Mouse (Mus musculus): Measurements from ENCODE around the gene Fzd1. TPM values are rescaled to one million over a fixed set of nuclear protein-coding genes. Genes with fewer than 3 reads are reported as not detected.

Fzd1 gene
- 10 to 100 TPM; 12.9 to 13.2 TPM for total RNA-seq (2021)
- long read RNA-seq, experiment 1, full-length matches to known transcripts, result 25 of 25 reads
- long read RNA-seq, experiment 1, partial matches to known transcripts, result 0 of 25 reads
- long read RNA-seq, experiment 1, other reads (novel, unspliced or antisense), result 0 of 25 reads
- long read RNA-seq, experiment 2, full-length matches to known transcripts, result 7 of 7 reads
- long read RNA-seq, experiment 2, partial matches to known transcripts, result 0 of 7 reads
- long read RNA-seq, experiment 2, other reads (novel, unspliced or antisense), result 0 of 7 reads

DNA sequence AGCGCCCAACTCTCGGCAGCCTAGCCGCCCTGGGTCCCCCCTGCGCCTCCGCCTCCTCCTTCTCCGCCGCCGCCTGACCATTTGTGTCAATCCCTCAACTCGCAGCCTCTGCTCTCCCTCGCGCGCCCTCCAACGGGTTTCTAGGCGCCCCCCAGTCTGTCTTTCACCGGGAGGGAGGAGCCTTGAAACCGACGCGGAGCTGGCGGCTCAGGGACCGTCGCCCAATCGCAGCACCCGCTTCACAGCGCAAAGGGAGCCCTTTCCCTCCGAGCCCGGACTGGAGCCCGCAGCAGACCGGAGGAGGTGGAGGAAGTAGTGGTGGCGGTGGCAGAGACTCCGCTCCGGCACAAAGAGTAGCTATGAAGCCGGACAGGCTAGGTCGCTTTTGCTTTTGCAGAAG lies at the start of gene Fzd1:
TSS of gene Fzd1 (minus strand) at position 134 of the 400 bp plus-strand sequence.
- peak; percentile 77 to 89 for DNase-seq (ENCODE audit: low spot score in 2 of 2)

DNA sequence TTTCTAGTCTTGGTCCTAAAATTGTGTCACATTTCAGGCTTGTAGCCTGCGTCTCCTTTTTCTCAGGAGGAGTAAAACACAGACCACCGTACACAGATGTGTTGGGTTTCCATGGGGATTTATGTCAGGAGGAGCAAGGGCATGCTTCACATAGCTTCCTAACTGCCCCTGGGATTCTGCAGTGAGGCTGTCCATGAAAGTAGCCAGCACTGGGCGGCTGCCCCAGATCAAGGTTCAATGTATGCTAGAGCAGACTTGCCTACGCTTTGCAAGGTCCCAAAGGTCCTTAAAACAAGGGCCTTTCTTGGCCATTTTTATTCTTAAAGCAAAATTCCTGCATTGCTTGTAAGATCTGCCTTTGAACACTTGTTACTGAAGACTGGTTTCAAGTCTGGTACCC lies 47.4 kb upstream of the Fzd1 start:
- DNase-seq (ENCODE audit: low spot score in 2 of 2), result no peak

DNA sequence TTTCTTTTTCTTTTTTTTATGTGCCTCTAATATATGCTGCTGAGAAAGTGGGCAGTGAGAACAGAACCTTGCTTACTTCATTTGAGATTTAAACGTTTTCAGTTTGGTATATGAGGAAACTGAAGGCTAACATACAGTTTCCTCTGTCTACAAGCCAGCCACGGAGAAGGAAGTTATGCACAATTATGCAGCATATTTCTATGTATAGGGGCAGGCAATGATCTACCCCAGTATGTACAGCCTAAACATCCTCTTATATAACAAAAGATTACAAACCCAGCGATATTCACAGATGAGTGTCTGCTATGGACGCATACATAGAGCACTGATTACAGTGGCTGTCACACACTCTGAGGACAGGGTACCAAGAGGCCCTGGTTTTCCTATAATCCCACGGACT lies 45.9 kb upstream of the Fzd1 start:
- DNase-seq (ENCODE audit: low spot score in 2 of 2), result no peak

DNA sequence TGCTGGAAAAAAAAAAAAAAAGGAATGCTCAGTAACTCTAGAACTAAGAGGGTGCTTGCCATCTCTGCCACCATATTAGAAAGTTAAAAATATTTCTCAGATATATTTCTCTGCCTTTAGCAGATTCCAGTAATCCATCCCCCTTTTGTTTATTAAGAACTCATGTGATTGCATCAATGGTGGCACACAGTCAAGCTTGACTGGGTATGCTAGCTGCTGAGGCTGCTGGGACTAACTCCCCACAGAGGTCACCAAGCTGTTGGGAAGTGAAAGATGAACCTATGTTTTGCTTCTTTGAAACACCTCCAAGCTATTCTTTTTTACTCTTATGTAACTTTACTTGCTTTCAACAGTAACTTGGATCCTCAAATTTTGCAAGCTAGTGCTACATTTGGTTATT lies 44.1 kb upstream of the Fzd1 start:
- DNase-seq (ENCODE audit: low spot score in 2 of 2), result no peak

DNA sequence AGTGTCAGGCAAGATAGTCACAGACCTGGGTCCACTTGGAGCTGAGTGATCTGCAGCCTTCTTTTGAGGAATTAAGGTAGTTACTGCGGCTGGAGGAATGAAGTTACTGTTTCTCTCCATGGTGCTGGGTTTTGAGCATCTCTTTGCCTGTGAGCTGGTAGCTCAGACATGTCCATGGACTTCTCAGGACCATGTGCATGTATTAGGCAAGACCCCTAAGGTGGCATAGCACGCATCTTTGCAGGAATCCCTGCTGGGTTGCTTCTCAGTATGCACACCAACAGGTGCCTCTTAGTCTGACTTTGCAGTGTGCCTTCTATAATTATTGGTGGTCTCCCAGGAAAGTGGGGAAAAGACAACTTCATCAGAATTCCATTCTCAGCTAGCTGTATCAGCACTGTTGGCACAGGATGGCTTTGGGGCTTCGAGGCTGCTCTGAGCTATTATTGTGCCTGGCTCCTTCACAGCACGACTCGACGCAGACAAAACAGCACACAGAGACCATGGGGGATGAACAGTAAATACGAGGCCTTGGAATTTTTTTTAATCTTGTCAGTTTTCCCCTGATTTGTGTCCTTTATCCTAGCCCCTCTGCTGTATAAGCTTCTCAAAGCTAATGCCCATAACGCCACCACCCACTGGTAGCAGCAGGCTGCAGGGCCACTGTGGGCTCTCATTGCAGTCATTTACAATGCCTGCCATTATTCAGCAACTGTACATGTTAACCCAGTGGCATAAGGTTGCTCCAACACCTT lies 43.4 kb upstream of the Fzd1 start:
- no peak for DNase-seq (ENCODE audit: low spot score in 2 of 2)

DNA sequence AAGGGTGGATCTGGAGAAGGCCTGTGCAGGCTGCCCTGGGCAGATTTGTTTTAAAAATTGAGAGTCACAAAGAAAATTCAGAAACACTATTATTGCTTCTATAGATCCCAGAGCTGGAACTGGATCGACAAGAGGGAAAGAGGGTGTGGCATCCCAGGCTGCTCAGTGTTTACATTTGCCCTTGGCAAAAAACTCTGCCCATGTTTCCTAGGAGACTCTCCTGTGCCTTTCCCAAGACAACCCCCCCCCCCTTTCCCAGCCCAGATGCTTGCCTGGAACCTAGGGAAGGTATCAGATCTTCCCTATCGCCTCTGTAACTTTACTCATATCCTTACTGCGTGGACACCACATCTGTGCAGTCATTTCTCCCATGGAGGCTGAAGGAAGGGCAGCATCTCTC lies 33.4 kb upstream of the Fzd1 start:
- no peak for DNase-seq (ENCODE audit: low spot score in 2 of 2)

DNA sequence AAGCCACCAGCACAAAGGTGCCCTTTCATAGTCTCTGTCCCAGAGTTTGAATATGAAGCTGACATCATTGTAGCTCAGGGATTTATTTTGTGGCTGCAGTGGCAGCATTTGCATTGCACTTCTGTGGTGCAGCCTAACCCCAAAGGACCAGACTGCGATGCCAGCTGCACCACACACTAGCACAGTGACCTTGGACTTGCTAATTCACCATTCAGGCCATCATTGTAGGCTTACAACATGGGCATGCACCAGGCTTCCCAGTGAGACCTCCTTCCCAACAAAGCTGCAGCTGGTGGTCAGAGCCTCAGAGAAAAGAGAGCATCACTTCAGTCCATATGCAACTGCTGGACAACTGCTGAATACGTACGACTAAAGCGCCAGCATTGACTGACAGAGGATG lies 32.4 kb upstream of the Fzd1 start:
- no peak for DNase-seq (ENCODE audit: low spot score in 2 of 2)

DNA sequence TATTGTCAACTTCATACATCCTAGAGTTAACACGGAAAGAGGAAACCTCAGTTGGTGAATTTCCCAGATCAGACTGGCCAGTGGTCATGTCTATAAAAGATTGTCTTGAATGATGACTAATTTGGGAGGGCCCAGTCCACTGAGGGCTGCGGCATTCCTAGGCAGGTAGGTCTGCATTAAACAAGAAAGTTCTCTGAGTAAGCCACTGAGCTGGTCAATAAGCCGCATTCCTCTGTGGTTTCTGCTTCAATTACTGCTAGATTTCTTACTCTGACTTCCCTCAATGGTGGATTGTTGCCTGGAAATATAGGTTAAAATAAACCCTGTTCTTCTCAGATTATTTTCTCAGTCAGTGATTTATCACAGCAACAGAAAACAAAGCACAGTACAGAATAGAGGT lies 30.6 kb upstream of the Fzd1 start:
- no peak for DNase-seq (ENCODE audit: low spot score in 2 of 2)

DNA sequence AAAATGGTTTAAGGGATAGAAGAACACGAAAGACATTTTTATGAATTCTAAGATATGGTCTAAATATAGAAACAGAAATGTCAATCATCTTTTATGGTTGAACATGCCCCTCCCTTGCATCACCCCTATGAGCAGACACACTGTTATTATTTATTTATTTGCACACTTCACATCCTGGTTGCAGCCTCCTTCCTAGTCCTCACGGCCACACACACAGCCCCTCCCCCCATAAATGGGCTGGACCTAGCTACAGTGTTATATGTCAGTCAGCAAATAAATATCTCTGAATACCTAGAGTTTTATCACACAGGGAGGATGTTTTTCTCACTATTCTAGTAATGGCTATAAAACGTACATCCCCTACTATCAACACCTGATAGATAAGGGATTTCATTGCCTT lies 29.0 kb upstream of the Fzd1 start:
- no peak for DNase-seq (ENCODE audit: low spot score in 2 of 2)

DNA sequence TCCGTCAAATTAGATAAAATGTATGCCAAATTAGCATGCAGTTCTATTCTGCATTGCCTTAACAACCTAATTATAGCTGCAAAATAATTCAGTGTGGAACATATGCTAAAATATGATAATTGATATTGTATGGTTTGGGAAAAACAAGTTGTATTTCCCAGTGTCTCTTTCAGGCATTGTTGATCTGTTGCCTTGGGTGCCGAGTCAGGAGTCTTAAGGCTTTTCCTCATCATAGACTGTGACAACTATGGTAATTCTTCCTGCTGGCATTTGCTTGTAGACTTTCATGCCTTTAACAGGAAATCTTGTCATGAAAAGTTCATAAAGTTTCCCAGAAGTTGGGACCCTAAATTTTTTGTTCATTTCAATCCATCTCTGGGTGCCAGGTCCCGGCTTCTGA lies 20.4 kb upstream of the Fzd1 start:
- no peak for DNase-seq (ENCODE audit: low spot score in 2 of 2)

DNA sequence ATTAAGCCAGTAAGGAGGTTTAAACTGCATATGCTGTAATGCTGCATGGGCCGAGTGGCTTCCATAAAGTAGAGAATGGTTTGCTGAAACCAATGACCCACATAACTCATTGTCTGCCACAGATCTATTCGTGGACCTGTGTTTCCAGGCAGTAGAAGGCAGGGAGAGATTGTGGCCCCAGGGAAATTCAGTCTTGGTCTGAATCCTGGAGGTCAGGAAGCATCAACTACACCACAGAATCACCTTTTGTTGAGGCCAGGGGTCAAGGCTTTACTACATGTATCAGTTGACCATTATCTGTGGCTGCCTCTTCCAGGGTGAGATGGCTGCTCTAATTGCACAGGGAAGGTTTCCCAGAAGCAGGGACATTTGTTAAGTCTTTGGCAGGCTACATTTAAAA lies 18.7 kb upstream of the Fzd1 start:
- no peak for DNase-seq (ENCODE audit: low spot score in 2 of 2)

DNA sequence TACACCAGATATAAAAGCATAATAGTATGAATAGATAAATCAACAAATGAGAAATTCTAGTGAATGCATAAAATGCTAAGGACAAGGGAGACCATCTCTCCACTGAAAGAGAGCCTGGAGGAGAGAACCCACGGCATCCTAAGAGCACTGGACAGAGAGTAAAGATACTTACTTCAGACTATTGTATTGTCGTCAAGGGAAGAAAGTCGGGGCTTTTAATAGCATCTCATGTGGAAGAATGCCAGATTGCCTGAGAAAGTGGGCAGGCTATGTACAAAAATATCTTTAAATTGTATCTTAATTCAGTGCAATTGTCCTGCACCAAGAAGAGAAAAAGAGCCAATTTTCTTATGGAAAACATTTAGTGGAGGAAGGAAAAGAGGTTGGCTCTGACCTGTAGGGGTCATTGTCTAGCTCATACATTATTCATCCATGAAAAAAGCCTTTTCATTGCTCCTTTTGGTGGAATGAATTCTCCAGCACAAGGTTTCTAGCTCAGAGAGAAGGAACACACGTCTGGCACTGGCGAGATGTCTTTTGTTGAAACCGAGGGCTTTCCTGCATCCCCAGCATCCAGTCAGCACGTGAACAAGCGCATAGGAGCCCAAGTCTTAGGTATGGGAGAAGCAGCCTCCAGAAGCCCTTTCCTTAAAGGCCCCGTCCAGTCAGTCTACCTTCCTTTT lies 15.4 kb upstream of the Fzd1 start:
- DNase-seq (ENCODE audit: low spot score in 2 of 2), result no peak

DNA sequence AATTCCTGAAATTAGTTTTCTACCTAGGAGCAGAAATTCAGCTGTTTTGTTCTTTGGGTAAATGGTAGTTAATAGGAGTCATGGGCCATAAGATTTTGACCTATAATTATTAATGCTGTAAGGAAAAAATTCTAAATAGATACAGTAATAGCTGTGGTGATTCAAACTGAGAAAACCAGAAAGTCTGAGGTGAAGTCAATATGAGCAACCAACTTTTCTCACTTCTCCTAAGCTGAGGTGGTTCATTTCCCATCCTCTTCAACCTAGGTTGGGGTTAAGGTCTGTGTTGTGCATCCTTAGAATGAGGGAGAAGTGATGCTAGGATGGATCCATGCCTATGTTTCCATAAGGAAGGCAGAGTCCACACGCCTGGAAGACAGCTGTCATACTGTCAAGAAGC lies 12.8 kb upstream of the Fzd1 start:
- DNase-seq (ENCODE audit: low spot score in 2 of 2), result no peak

DNA sequence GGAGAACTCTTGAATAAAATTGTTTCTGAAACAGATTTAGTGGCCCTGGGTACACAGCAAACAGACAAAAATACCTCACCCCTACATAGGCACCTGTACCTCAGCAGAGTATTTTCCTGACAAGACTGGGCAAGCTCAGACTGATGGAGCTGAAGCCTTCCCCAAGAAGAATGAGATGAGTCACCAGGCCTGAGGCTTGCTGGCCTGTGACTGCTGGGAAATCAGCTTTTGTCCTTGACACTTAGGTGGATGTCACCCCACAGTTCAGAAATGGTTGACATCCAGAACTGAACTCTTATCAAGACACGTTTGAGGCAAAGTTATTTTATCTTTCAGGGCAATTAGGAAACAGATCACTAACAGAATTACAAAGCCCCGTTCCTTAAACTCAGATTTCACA lies 10.1 kb upstream of the Fzd1 start:
- no peak for DNase-seq (ENCODE audit: low spot score in 2 of 2)

DNA sequence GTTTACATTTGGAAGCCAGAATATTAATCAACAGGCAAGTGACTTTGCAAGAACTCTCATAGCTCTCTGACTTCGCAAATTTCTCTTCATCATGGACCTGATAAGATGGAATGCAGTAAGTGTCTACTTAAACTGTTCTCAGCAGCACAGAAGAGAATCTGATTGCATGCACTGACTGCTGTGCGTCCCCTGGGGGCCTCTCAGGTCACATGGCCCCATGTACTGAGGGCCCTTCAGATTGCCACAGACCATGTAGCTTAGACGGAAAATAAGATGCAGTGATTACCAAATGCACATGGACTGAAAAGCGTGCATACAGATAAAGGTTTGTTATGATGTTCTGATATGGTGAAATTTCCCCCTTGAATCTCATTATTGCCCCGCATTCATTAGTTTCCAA lies 8.9 kb upstream of the Fzd1 start:
- no peak for DNase-seq (ENCODE audit: low spot score in 2 of 2)

DNA sequence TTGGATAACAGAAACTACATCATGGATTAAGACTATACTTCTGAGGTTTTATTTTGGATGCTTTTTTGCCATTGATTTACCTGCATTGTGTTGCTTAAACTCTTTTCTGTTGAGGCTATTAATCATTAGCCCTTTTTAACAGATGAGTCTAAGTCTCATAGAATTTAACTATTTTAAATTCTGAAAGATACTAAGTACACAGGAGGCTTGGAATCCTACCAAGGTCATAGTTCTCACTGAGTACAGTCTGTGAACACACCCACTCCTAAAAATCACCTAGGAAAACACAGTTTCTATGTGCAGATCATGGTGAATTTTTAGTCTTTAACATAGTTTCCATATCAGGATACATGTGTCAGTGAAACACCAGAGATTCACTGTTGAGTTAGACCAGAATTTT lies 4.1 kb upstream of the Fzd1 start:
- no peak for DNase-seq (ENCODE audit: low spot score in 2 of 2)

DNA sequence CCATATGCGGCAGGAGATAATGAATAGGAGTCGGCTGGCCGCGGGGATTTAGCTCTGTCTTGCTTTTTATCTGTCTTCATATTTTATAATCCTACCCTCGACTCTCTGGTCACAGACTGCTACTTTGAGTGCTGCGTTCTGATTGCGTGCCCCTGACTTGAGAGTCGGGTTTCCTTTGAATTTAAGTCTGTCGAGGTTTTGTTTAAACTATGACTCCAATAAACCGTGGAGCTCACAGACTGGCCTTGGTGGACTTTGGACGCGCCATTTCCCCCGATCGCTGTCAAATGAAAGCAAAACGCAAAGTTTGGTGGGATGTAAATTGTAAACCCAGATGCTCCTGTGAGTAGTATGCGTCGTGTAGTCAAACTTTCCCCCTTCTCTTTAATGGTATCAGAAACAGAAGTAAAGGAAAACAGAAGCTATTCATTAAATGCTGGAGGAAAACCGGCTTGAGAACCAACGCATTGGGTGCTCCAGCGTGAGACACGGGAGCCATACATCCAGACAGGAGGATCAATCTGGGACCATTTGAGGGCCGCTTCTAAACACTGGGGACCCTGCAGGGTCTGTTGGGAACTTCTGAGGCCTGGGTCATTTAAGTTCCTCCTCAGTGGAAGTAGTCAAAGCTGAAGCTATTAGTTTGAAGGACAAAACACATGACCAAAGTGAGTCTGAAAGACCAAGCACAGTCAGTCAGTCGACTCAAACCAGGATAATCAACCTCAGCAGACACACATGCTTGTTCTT lies 671 bp upstream of the Fzd1 start:
- no peak for DNase-seq (ENCODE audit: low spot score in 2 of 2)

DNA sequence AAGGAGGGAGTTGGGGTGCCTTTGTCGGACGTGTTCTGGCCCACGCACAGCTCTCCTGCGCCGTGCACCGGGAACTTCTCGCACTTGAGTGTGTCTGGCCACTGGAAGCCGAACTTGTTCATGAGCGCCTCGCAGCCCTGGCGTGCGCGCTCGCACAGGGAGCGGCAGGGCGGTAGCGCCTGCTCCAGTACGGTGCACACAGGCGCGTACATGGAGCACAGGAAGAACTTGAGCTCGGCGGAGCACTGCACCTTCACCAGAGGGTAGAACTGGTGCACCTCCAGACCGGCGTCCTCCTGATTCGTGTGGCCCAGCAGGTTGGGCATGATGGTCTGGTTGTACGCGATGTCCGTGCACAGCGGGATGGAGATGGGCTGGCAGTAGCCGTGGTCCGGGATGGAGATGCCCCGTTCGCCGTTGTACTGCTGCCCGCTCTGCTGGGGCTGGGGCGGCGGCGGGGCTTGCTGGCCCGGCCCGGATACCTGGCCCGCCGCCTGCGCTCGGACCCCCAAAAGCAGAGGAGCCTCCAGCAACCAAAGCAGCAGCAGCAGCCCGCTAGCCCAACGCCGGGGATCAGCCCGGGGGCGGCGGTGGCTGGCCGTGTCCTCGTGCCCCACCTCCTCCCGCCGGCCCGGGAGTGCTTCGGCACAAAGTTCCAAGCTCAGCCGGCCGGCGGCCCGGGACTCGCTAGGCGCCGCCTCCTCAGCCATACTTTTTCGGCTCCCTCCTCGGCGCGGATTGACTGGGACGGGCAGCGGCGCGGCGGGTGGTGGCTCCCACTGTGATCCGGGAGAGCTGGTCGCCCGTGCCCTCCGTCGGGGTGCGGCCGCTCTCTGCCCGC lies 744 bp downstream of the Fzd1 start:
- DNase-seq (ENCODE audit: low spot score in 2 of 2), result peak; percentile 20 to 55

DNA sequence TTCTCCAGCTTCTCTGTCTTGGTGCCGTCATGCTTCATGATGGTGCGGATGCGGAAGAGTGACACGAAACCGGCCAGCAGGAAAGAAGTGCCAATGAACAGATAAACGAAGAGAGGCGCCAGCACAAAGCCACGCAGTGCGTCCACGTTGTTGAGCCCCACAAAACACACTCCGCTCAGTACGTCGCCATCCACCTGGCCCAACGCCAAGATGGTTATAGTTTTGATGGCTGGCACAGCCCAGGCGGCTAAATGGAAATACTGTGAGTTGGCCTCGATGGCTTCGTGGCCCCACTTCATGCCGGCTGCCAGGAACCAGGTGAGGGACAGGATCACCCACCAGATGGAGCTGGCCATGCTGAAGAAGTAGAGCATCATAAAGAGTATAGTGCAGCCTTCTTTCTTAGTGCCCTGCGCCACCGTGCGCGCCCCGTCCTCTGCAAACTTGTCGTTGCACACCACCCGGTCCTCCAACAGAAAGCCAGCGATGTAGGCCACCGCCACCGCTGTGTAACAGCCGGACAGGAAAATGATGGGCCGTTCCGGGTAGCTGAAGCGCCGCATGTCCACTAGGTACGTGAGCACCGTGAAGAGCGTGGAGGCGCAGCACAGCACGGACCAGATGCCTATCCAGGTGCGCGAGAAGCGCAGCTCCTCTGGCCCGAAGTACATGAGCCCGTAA lies 1.7 kb downstream of the Fzd1 start:
- peak in 1 of 2 experiments; percentile 17 for DNase-seq (ENCODE audit: low spot score in 2 of 2)

DNA sequence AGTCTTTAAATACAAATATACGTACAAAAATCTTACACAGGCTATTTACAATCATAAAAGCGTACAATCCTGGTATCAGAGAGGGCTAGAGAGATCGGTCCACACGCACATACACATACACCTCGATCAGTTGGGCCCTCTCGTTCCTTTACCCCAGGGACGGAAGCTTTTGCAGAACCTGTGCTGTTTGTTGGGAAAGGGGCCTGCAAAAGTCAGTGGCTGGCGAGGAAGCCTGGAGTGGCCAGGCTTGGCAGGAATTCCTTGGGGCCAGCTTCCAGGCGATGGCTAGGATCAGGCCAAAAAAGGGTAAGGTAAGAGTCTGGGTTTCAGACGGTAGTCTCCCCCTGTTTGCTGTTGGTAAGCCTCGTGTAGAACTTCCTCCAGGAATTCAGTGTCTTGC lies 2.5 kb downstream of the Fzd1 start:
- no peak for DNase-seq (ENCODE audit: low spot score in 2 of 2)

Data from left cerebral cortex, adult 18-20 months (tissue).